In the genomic region with DNA sequence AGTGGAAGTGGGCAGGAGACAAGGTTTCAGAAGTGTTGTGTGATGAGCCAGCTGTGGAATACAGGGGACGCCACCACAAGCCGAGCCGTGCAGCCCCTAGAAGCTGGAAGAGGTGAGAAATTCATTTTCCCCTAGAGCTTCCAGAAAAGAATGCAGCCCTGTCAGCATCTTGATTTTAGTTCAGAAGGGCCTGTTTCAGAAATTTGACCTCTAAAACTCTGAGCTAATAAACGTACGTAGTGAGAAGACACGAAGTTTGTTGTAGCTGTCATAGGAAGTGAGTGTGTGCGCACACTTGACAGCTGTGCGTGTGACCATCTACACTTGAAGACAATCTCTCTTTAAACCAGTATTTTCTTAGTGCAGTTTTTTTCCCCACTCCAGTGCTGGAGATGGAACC, we compare ENCODE assay signal across 19 mouse cellular contexts.
"Had no signal": no experiment of that assay in that cellular context is flagged by ENCODE, and none has a peak within 500 bp of the region (broad histone marks: within the 10 kb centered on the region; RNA-seq: fewer than 3 reads in every experiment).

No protein-coding gene starts in this region.

- H3K9me3 ChIP-seq: intestine, embryonic 15.5 days; midbrain, embryonic 10.5 days; midbrain, embryonic 13.5 days; neural tube, embryonic 13.5 days had no signal

- H3K27ac ChIP-seq: intestine, embryonic 15.5 days; kidney, postnatal 0 days; layer of hippocampus, adult 2 months; left cerebral cortex, adult 2 months; liver, embryonic 14.5 days; midbrain, embryonic 10.5 days; midbrain, embryonic 13.5 days; neural tube, embryonic 13.5 days had no signal

- ATAC-seq: liver, postnatal 0 days had no signal

- H3K27me3 ChIP-seq: intestine, embryonic 15.5 days; megakaryocyte, embryonic 14.5 days; midbrain, embryonic 13.5 days; neural tube, embryonic 13.5 days had no signal

- H3K36me3 ChIP-seq: intestine, embryonic 15.5 days; midbrain, embryonic 10.5 days; midbrain, embryonic 13.5 days; neural tube, embryonic 13.5 days had no signal

- H3K9ac ChIP-seq: intestine, embryonic 15.5 days; liver, embryonic 14.5 days; liver, postnatal 0 days; midbrain, embryonic 13.5 days; neural tube, embryonic 13.5 days had no signal

- H3K4me2 ChIP-seq: intestine, embryonic 15.5 days; liver, embryonic 11.5 days; midbrain, embryonic 13.5 days; neural tube, embryonic 13.5 days had no signal

- H3K4me3 ChIP-seq: intestine, embryonic 15.5 days; layer of hippocampus, adult 2 months; left cerebral cortex, adult 2 months; midbrain, embryonic 10.5 days; midbrain, embryonic 13.5 days; myocyte; neural tube, embryonic 13.5 days had no signal

- DNase-seq: kidney, adult 18-20 months; layer of hippocampus, postnatal 36 days; liver, postnatal 0 days; retina, postnatal 1 day; right cerebral cortex, postnatal 25 days; spleen, adult 18-20 months; thymus, adult 18-20 months; thymus, postnatal 36 days had no signal
